Mouse (Mus musculus): ENCODE measurements at regions not wholly inside any gene's neighbourhood (a gene's known extent, or its start where the extent isn't known, plus 50 kb on each side); places are given as distances from the start of the nearest gene placed in this dataset.

DNA sequence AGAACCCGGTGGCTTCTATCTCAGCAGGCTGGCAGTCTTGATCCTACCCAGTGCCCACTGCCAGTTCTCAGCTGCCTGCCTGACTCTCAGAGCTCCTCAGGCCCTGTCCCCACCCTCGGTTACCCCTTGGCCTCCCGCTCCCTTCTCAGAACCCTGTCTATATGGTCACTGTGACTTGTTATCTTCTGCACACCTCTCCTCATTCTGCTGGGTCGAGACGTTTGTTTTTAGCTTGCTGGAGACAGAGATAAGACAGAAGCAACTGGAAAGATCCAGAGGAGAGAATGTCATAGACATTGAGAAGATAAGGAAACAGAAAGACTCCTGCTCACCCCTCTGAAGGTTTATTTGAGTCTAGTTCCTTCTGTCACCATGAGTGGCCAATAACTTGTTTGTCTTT is 53.8 kb upstream of the Phc1 start:
- no peak for DNase-seq (ENCODE audit: low spot score)

DNA sequence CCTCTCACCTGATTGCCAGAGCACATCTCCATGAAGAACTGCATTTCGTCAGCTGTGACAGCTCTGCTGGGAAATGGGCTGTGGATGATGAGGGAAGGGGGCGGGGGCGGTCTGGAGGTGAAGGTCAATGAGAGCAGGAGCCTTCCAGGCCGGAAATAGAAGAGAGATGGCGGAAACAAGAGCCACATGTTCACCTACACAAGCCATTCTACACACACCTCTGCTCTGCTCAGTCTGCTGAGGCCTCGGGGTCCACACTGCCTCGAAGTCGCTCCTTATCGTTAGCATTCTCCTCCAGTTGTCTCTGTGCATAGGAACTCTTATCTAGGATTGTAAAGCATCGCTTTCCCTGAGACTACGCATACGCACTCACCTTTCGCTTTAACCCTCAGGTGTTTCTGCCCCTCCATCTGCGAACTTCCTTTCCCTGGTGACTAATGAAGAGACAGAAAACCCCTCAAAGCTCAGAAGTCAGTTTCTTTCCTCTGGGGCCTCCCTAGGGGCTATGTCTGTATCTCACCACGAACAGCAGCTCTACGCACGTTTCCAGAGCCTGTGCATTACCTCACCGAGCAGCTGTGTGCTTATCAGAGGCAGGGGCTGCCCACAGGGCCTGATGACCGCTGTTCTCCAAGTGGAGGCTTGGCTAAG is 53.0 kb upstream of the Phc1 start:
- no peak for DNase-seq (ENCODE audit: low spot score)

DNA sequence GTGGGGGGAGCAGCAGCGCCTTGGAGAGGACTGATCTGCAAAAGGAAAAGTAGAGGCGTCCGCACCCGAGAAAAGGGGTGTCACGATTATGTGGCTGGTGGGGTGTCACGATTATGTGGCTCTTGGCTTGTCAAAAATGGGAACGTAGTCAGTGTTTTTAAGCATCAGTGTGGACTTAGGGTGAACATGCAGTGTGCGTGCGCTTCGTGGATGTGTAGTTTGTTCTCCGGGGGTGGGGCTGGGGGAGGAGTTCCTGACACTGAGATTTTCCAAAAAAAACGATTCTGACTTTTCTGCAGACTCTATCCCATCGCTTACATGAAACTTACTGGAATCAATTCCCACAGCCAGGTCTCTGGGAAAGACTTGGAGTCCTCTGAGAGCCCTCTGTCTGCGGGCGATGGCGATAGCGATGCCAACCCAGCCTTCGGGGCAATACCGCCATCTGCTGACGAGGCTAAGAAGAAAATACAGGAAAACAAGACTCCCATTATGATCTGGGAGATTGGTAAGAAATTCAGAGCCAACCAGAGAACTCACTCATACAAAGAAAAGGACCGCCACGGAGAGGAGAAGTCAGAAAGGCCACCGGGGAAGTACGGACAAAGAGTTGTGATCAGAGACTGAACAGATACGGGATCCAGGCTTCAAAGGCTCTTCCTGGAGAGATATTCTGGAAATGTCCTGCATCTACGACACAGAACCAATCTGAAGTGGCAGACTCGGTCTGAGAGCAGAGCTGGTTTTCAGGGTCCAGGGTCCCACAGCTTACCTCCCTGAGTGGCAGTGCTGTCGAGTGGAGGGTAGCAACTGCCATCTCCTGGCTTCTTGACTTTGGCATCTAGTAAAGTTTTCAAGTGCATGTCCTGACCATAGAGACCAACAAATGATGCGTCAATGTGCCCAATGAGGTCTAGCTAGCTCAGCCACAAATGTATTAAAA is 51.6 kb upstream of the Phc1 start:
- peak; percentile 80 for DNase-seq (ENCODE audit: low spot score)

DNA sequence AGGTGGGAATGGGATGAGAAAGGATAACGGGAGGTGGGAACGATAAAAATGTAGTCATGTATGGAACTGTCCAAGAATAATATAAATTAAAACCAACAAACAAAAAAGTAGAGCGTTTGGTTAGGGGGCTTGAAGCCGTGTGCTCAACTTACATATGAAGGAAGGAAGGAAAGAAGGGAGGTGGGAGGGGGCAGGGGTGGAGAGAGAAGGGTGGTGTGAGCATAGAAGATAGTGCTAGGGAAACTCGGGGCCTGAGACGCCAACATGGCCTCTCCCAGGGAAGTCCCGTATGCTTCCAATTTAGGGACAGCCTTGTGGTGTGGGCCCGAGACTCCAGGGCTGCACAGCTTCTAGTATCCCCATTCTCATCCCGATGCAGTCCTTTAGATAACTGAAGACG is 50.8 kb upstream of the Phc1 start:
- DNase-seq (ENCODE audit: low spot score) = no peak

DNA sequence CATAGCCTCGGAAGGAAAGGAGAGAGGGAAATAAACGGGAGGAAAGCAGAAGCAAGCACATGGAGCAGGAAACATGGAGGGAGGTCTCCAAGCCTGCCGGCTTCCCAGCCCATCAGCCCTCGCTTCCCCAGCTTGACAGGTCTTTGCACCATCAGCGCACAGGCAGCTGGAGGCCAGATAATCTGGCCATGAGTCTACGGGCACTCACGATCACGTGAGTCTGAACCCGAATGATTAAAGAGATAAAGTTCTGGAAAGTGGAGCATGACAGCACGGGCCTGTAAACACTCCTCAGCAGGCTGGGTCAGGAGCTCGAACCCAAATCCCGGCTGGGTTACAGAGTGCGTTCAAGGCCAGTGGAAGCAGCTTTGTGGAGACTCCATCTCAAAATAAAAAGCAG is 50.4 kb upstream of the Phc1 start:
- DNase-seq (ENCODE audit: low spot score) = no peak

All from layer of hippocampus, adult 11-12 months (tissue).